Mouse (Mus musculus) mesoderm, embryonic 11.5 days (tissue): ENCODE results near the gene Npb.

Experiments
- DNase-seq: peaks from one replicate; pipeline ENCODE4 v3.0.0-alpha.2; 2012; ENCODE audit warnings: low read depth, low spot score

Gene Npb

GRCm38 (mm10) chr11:120615167-120615566 is 6.9 kb downstream of the Npb start:
- DNase-seq = no peak

DNA sequence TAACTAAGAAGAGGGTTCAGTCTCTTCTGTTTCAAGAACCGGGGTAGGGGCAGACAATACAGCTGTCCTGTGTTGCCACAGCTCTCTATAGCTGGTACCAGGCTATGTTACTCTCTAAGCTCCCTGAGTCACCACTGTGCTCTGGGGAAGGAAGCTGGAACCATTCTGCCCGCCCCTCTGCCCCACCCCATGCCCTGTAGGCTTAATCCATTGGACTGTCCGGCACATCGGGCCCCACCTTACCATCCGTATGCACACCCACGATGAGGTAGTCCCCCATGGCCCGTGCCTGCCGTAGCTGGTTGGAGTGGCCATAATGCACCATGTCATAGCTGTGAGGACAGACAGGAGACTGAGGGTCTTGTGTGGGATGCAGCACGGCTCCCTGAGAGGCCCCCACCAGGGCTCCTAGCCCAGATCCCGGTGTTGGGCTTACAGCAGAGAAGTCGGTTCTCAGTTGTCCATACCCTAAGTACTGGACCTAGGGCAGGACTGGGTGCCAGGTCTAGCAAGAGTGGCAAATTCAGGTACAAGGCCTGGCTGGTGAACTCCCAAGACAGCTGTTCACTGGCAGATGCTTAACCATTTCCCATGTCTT is 7.4 kb downstream of the Npb start:
- no peak for DNase-seq

DNA sequence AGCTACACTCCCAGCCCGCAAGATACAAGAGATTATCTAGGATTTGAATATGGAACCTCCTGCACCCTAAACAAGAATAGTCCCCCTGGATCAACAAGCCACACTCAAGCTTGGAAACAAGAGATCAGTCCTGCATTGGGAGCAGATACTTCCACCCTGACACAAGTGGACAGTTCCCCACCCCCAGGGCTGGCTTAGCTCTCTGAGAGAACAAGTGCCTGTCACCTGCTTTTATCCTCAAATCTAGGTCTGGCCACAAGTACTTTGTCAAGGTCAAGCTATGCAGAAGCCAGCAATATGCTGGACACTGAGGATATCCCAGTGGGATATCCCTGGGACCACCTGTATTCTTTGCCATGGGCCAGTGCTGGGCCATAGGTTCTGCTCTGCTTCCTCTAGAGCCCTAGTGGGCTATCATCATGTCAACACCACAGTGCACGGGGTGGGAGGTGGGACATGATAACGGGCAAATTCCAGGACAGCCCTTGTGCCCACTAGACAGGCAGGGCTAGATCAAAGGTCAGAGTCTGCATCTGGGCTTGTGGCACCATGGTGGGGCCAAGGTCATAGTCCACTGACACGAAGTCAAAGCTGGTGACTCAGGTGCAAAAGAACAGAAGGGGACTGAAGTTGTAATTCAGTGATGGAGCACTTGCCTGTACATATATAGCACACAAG is 8.5 kb downstream of the Npb start:
- DNase-seq = no peak

DNA sequence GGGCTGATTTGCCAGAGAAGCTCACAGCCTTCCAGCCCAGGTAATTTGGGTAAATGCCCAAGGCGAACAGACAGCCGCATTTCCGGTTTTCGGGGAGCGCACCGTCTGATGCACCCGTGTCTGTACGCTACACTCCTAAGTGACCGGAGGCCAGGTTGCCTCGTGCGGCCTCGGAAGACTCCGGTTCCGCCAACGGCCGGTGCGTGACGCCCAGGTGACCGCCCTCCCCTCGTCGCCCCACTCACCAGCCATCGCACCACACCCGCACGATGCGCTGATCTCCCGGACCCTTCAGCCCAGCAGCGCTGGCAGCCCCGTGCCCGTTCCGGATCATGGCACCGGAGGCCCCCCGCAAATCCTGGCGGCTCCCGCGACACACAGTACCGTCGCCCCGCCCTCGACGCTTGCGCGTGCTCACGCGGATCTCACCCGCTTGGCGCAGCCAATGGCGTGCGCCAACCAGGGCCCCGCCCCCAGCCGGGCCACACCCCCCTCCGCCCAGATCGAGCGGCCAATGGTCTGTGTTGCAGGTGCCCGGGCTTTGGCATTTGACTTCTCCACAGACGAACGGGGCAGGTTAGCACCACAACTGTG is 9.3 kb downstream of the Npb start, which contains the start of gene Pcyt2:
TSS of gene Pcyt2 (minus strand) at position 418 of the 594 bp plus-strand sequence.
- DNase-seq = peak; percentile 94

DNA sequence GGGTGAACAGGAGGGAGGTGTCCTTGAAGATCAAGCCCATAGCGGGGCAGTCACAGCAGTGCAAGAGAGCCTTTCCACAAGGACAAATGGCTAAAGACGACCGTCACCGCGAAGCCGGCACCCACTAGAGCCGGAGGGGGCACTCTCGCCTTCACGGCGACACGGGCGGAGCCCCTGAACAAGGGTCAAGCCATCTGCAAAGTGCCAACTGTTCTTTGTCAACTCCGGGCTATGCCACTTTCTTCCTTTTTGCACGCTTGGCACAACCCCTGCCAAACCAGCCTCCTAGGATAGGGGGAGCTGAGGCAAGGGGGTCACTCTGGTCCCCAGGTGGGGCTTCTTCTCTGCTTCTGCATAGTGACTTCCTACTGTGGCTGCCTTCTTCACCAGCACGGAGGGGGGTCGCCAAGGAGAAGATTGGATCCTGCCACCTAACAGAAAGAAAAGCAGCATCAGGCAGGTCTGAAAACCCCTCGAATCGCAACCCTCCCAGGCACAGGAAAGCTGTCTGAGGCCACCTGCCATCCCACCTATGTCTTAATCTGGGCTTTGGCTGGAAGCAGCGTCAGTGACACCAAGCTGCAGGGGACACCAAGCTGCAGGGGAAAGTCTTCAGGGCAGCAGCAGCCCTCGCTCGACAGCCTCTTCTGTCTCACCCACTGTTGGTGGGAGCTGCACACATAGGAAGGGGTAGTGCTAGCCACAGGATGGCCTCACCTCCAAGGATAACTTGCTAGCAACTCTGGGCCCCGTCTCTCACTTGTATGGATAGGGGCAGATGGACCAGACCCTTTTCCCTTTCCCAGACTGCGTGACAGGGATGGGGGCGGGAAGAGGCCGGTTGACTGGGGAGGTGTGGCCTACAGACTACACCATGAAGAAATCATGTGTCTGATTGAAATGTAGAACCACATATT is 10.6 kb downstream of the Npb start:
- DNase-seq = no peak

DNA sequence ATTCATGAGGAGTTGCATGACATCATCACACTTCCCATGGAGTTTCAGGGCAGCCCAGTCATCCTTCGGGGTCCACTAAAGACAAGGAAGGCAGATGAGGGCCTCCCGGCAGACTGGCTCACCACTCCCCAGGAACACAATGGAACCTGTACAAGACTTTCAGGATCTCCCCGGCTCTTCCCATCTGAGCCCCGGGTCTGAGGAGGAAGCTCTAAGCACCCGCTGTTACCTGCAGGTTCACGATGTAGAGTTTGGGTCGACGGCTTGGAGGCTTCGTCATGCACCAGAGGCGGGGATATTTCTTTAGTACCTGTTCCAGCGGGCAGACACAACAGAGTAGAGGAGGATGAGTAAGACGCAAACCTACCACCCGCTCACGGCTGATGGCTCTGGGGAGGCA is 11.9 kb downstream of the Npb start:
- DNase-seq = no peak

DNA sequence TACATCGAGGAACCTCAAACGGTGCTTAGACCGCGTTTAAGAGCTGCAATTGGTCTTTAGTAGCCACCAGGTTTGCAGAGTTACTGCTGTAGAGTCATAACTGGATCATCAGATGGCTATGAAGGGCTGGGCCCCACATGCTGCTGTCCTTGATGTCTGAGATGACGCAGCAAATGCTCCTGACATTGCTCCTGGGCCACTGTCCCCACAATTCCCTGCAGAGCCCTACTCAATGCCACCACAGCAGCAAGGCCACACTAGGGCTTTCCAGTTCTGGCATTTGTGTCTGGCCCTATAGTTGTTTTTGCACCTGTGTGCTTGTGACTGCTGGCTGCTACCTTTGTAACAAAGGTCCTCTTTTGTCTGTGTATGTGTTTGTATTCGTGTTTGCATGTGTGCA is 14.5 kb downstream of the Npb start:
- DNase-seq = no peak

DNA sequence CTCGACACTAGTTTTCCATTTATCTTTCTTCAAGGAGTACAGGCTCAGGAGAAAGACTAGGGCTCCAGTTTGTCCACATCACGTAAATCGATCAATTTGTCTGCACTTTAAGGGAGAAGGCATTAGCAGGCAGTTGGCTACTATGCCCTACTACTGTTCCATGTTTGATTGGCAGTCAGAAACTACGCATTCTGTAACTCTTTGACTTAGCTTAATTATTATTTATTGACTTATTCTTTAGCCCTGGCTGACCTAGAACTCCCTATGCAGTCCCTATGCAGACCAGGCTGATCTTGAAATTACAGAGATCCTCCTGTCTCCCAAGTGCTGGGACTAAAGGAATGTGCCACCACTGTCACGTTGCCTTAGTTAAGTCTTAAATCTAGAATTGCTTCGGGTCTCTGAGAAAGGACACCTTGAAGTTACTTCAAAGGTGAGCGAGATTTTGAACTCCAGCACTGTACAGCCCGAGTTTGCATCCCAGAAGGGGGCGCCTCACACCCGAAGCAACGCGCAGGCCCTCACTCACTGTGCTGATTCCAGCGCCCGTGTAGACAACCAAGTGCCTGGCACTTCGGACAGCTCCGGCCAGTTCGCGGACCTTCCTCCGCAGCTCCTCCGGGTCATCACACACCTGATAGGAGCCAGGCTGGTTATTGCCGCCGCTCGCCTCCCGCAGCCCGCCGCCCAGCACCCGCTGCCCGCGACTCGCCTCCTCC is 15.8 kb downstream of the Npb start:
- DNase-seq = peak; percentile 57

GRCm38 (mm10) chr11:120624680-120625111 is 16.4 kb downstream of the Npb start:
- DNase-seq = peak; percentile 86

DNA sequence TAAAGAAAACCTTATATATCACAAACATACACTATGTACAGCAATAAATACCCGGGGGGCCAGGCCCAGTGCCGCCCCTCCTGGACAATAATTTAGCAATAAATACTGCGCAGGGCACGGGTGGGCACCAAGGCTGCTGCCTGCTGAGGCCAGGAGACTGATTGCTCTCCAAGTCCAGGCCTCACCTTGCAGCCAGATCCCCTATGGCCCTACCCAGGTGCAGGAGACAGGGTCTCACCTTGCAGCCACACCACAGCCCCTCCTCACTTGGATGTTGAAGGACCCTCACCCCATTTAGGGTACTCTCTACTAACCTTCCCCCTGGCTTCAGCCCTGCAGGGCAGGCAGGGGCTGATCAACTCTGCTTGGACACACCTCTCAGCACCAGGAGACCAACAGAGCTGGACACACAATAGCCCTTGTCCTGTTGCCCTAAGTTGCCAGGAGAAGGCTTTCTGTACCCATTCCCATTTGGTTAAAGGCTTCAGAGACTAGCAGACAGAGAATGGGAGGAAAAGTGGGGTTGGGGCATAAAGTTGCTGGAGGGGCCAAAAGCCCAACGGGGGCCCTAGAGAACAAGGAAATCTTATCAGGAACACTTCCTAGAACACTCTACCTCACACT is 17.0 kb downstream of the Npb start, which contains the start of gene Sirt7:
TSS of gene Sirt7 (minus strand) at position 89 of the 624 bp plus-strand sequence.
- DNase-seq = no peak

DNA sequence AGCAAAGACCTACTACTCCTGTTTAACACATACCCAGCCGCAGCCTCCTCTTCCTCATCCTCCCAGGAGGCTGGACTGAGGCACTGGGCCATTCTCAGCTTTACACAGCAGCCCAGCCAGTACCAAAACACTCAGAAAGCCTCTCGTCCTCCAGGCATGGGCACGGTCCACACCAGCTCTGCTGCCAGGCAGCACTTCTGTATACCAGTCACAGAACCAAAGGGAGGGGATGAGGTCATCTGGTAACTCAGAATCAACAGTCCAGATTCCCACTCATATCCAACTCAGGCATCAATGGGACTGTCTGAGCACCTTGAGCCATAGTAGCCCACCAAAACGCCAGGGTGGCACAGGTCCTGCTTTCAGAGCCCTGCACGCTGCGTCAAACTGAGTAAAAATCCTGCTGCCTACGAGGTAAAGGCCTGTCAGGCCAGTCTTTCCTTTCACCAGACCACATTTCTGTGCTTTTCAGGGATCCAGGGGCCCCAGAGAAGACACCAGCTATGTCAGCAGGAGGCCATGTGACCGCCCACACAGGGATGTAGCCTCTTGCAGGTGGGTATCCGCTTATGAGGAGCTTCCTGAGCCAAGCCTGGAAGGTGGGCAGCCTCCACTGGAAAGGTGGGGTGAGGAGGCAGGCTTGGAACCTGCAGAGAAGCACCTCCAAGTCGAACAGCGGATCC is 18.6 kb downstream of the Npb start:
- DNase-seq = no peak

DNA sequence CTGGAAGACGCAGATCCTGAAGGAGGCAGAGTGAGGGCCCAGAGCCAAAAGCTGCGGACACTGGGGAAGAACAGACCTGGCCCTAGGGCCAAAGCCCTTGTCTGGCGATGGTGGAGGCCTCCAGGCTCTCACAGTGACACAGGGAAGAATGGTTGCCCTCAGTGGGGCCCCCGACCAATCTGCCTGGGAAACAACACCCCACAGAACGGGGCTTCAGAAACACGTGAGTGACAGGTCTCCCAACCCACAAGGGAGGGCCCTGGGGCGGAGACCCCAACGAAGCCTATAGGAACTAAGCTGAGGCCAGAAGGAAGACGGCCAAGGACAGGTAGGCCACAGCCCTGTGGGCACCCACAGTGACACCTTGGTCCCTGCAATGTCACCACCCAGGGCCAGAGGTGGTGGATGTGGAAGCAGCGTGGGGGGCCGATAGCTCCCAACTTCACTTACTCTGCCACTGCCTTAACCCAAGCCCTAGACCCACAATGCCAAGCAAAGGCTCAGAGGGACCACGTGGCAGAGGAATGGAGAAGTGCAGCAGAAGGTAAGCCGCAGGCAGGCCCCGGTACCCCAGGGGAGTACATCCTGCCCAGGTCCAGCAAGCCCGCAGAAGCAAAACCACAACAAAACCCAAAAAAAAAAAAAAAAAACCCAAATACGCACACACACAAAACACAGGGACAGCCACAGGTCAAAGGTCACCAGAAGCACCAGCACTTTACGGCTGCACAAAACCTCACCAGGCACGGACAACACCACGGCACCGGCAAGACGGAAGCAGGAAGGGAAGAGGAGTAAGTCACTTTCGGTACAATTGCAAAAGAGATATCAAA is 19.4 kb downstream of the Npb start:
- DNase-seq = no peak

DNA sequence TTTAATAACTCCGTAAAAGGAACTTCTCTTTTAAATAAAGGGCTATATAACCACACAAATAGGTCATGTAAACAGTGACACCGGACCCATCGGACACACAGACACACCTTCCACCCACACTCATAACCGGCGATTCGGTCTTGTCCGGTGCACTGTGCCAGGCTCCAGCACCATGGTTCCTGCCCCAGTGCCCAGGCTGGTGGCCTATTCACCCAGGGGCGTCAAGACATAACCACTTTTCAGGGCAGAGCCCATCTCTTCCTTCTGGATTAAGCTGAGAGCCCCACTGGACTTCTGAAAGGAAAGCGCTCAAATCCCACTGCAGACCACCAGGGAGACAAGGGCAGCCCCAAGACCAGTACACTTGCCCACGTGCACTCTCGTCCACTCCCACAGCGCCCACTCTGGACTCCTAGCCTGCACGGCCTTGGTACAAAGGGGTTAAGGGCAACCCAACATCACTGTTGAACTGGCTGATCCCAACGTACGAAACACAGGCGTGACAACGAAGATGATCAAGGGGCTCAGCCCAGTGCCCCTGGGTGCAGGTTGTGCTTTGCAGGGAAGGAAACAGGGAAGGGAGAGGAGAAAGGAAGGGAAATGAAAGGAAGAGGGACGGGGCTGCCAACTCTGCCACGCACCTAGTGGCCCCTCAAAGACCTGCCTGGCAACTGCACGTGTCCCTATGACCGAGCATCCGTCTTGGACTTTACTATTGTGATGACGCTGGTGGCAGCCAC is 20.5 kb downstream of the Npb start:
- no peak for DNase-seq

DNA sequence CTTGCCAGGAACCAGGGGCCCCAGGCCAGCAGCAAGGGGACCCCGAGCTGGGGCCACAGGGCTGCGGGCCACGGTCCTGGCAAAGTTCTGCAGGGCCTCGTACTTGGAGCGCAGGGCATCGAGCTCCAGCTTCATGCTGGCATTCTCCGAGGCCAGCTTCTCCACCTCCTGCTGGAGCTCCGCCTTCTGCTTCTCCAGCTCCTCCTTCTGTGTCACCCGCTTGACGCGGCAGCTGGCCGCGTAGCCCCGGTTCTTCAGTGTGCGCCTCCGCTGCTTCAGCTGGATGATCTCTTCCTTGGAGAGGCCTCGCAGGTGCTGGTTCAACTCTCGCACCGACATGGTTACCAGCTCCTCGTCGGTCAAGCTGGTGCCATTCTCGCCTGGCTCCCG is 21.1 kb downstream of the Npb start:
- no peak for DNase-seq

- no peak for DNase-seq
Observed at GRCm38 (mm10) chr11:120629911-120630310, 21.6 kb downstream of the Npb start.

DNA sequence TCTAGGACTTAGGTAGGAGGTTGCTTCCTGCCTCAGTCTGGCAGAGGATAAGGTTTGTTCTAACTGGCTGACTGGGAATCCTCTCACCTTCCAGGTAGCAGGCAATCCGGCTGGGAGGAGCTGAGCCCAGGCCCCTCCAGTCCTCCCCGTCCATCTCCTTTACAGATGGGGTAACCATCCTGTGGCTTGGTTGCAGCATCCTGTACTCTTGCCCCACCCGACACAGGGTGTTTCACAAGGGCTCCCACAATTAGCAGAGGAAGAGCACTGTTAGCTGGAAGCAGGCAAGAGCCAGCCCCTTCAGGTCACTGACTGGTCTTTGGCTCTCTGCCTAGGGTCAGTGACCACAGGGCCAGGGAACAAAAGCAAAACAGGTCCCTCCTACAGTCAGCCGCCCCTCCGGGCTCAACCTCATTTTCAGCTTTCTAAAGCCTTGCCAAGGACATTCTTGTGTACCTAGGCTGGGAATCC is 22.2 kb downstream of the Npb start:
- DNase-seq = no peak

GRCm38 (mm10) chr11:120630881-120631725 is 22.8 kb downstream of the Npb start:
- DNase-seq = no peak
